Mouse (Mus musculus) c-Kit-positive CD71-positive TER-119-positive erythroid progenitor cells, embryonic 14.5 days (primary cell): ENCODE results near the gene Rack1.
"Not testable (repeated sequence)": the region's sequence is repeated elsewhere in the genome, so short reads cannot be mapped to it uniquely, and the experiment has no call there.

Experiments
- DNase-seq: peaks from one replicate; pipeline ENCODE4 v3.0.0-alpha.2; 2013; ENCODE audit warnings: low spot score

Gene Rack1

GRCm38 (mm10) chr11:48799921-48800701 is at the start of gene Rack1:
TSS of gene Rack1 (plus strand) at chr11:48800332.
- DNase-seq = peak; percentile 86

GRCm38 (mm10) chr11:48750428-48750827 is 49.7 kb upstream of the Rack1 start:
- no peak for DNase-seq

- DNase-seq = not testable (repeated sequence)
These were observed 46.6 kb upstream of the Rack1 start for GRCm38 (mm10) chr11:48753534-48753933.

- DNase-seq = no peak
These were observed 41.1 kb upstream of the Rack1 start for GRCm38 (mm10) chr11:48759021-48759420.

GRCm38 (mm10) chr11:48764119-48764518 is 36.0 kb upstream of the Rack1 start:
- DNase-seq = no peak

GRCm38 (mm10) chr11:48767195-48767876 is 32.8 kb upstream of the Rack1 start:
- DNase-seq = no peak

GRCm38 (mm10) chr11:48771691-48772090 is 28.4 kb upstream of the Rack1 start:
- DNase-seq = peak; percentile 40

GRCm38 (mm10) chr11:48774443-48775298 is 25.5 kb upstream of the Rack1 start:
- DNase-seq = peak; percentile 67

- peak; percentile 59 for DNase-seq
These were observed 24.6 kb upstream of the Rack1 start for GRCm38 (mm10) chr11:48775483-48775882.

GRCm38 (mm10) chr11:48776664-48777063 is 23.5 kb upstream of the Rack1 start:
- no peak for DNase-seq

GRCm38 (mm10) chr11:48777303-48777702 is 22.8 kb upstream of the Rack1 start:
- no peak for DNase-seq

- peak; percentile 63 for DNase-seq
These were observed 20.7 kb upstream of the Rack1 start for GRCm38 (mm10) chr11:48779450-48779849.

- no peak for DNase-seq
These were observed 17.9 kb upstream of the Rack1 start for GRCm38 (mm10) chr11:48782243-48782642.

GRCm38 (mm10) chr11:48787455-48788211 is 12.5 kb upstream of the Rack1 start:
- no peak for DNase-seq

GRCm38 (mm10) chr11:48788311-48789089 is 11.6 kb upstream of the Rack1 start:
- DNase-seq = peak; percentile 83

- DNase-seq = no peak
These were observed 10.9 kb upstream of the Rack1 start for GRCm38 (mm10) chr11:48789215-48789614.

- DNase-seq = peak; percentile 81
These were observed 9.9 kb upstream of the Rack1 start for GRCm38 (mm10) chr11:48789973-48790823.

GRCm38 (mm10) chr11:48790946-48791345 is 9.2 kb upstream of the Rack1 start:
- DNase-seq = no peak

- DNase-seq = not testable (repeated sequence)
These were observed 8.2 kb upstream of the Rack1 start for GRCm38 (mm10) chr11:48791894-48792293.

GRCm38 (mm10) chr11:48793184-48793583 is 6.9 kb upstream of the Rack1 start:
- DNase-seq = no peak
